Mouse (Mus musculus) liver, embryonic 11.5 days (tissue): ENCODE measurements around the gene Nckipsd. TPM values are rescaled to one million over a fixed set of nuclear protein-coding genes. Genes with fewer than 3 reads are reported as not detected.

Experiments used
- ATAC-seq: fragments of 200-750 bp; cut with Nextera tagmentation; replicated peaks from 2 replicates; pipeline ENCODE4 v1.8.0; 2017; ENCODE audit warnings: moderate number of reproducible peaks, mild to moderate bottlenecking, moderate TSS enrichment, moderate library complexity; ENCODE audit not compliant: low FRiP score
- DNase-seq: peaks from one replicate; pipeline ENCODE4 v3.0.0-alpha.2; 2017; ENCODE audit warnings: low spot score
- H3K27ac ChIP-seq: fragments of 300-500 bp; sonication (generic); 2 replicates; pipeline ENCODE4 v1.5.1; 2014; ENCODE audit warnings: mild to moderate bottlenecking, low read depth, low read length, control low read depth
- H3K27me3 ChIP-seq: fragments of 300-500 bp; sonication (generic); replicated peaks from 2 replicates; pipeline ENCODE4 v1.6.1; 2014; ENCODE audit warnings: low read length, mixed read lengths; ENCODE audit not compliant: control insufficient read depth, insufficient read depth
- H3K36me3 ChIP-seq: fragments of 300-500 bp; sonication (generic); 2 replicates; pipeline ENCODE4 v1.6.1; 2014; ENCODE audit warnings: mild to moderate bottlenecking, low read length, moderate library complexity, mixed read lengths; ENCODE audit not compliant: control insufficient read depth, insufficient read depth
- H3K4me1 ChIP-seq: fragments of 300-500 bp; sonication (generic); replicated peaks from 2 replicates; pipeline ENCODE4 v1.6.1; 2014; ENCODE audit warnings: low read length, mixed read lengths; ENCODE audit not compliant: control insufficient read depth, insufficient read depth
- H3K4me2 ChIP-seq: fragments of 300-500 bp; sonication (generic); 2 replicates; pipeline ENCODE4 v1.6.1; 2014; ENCODE audit warnings: mild to moderate bottlenecking, control low read depth, moderate library complexity
- H3K4me3 ChIP-seq: fragments of 300-500 bp; sonication (generic); 2 replicates; pipeline ENCODE4 v1.5.1; 2014; ENCODE audit warnings: low read depth, low read length, control low read depth
- H3K9ac ChIP-seq: fragments of 300-500 bp; sonication (generic); 2 replicates; pipeline ENCODE4 v1.6.1; 2014; ENCODE audit warnings: low read depth, low read length, control low read depth
- H3K9me3 ChIP-seq: fragments of 300-500 bp; sonication (generic); 2 replicates; pipeline ENCODE4 v1.6.1; 2016; ENCODE audit warnings: low read length, inconsistent platforms, mixed read lengths; ENCODE audit not compliant: control insufficient read depth
- WGBS: fragments of 180-500 bp; shearing (Covaris S2); extraction: QIAGEN DNeasy Blood & Tissue Kit; methylation state at CpG from one replicate; pipeline ENCODE4 v1.1.7; 2014; 5-methylcytosine and 5-hydroxymethylcytosine counted together
- polyA plus RNA-seq: library from polyadenylated mRNA; unstranded; fragments of >200 nt; fragmentation: Nextera tagmentation; extraction: Ambion mirVana; gene quantifications from 2 replicates; pipeline ENCODE4 v1.2.1, GENCODE M21; 2014

Nckipsd gene
- polyA plus RNA-seq = 8.8 and 16.2 TPM in 2 replicates

DNA sequence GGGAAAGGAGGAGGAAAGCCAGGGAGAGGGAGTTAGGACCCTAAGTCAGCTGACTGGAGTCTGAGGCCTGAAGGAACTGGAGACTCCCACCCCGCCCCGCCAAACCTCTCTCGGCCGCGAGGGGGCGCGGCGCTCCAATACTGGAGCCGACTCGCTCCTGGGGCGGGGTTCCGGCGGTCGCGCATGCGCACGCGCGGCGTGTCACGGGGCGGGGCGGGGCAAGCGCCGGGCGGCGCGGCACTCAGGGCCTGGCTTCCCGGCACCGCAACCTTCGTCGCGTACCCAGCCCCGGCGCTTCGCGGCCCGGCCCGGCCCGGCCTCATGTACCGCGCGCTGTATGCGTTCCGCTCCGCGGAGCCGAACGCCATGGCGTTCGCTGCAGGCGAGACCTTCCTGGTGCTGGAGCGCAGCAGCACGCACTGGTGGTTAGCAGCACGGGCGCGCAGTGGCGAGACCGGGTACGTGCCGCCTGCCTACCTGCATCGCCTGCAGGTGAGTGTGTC is at the start of gene Nckipsd:
Gene Nckipsd, plus strand, starts transcription at position 206 of the 503 bp plus-strand sequence.
- peak within 1 kb of the TSS; percentile 91 for H3K4me2 ChIP-seq
- peak within 1 kb of the TSS; percentile 84 for H3K27ac ChIP-seq
- WGBS = under 1% methylated on average over 62 of the region's 62 CpGs
- H3K4me1 ChIP-seq = peaks cover 39% of the 10 kb centered on the region
- peak within 1 kb of the TSS; percentile 76 for H3K4me3 ChIP-seq
- peak within 1 kb of the TSS; percentile 90 for H3K9ac ChIP-seq
- DNase-seq (peak; percentile 91), ATAC-seq (peak; percentile 84)
- H3K9me3 ChIP-seq = no peaks in the 10 kb centered on the region
- no peaks in the 10 kb centered on the region for H3K27me3 ChIP-seq
- H3K36me3 ChIP-seq = peaks cover 24% of the 10 kb centered on the region

DNA sequence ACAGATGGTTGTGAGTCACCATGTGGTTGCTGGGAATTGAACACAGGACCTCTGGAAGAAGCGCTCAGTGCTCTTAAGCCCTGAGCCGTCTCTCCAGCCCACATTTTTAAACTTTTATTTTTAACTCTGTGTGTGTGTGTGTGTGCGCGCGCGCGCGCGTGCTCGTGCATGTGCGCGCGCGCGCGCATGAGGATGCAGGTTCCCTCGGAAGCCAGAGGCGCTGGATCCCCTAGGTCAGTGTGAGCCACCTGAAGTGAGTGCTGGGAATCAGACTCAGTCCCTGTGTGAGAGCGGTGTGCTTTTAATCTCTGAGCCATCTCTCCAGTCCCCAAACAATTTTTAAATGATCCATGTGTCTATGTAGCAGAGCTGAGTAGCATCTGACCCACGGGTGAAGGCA is 49.0 kb upstream of the Nckipsd start:
- Histone ChIP-seq H3K4me3 (no peak overlapping the region), H3K27ac (no peak overlapping the region), H3K9me3 (0 out of 2 replicates have a peak, but pooled peaks cover 3% of the 10 kb centered on the region), H3K27me3 (no peaks in the 10 kb centered on the region), H3K9ac (no peak overlapping the region), H3K4me1 (no peaks in the 10 kb centered on the region), H3K4me2 (no peak overlapping the region), H3K36me3 (no peaks in the 10 kb centered on the region)
- ATAC-seq (no peak), DNase-seq (no peak)
- WGBS = 93% methylated on average over 20 of the region's 20 CpGs

DNA sequence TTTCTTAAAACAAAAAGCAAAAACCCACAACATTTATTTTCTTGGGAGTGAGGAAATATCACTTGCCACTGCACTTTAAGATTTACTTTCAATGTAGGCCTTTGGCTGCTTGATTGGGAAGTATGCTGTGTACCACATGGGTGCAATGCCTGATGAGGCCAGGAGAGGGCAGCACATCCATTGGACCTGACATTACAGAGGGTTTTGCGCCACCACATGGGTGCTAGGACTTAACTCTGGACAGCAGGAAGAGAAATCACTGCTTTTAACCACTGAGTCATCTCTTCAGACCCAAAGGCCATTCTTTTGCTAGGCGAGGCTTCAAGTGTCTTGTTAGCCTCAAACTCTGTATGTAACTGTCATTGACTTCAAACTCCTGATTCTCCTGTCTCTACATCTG is 48.4 kb upstream of the Nckipsd start:
- no peak for ATAC-seq
- H3K36me3 ChIP-seq = no peaks in the 10 kb centered on the region
- no peak overlapping the region for H3K27ac ChIP-seq
- no peak overlapping the region for H3K4me2 ChIP-seq
- 0 out of 2 replicates have a peak, but pooled peaks cover 1% of the 10 kb centered on the region for H3K4me1 ChIP-seq
- 0 out of 2 replicates have a peak, but pooled peaks cover 3% of the 10 kb centered on the region for H3K9me3 ChIP-seq
- H3K9ac ChIP-seq = no peak overlapping the region
- H3K27me3 ChIP-seq = no peaks in the 10 kb centered on the region
- WGBS = 60% methylated on average over 2 of the region's 2 CpGs
- H3K4me3 ChIP-seq = no peak overlapping the region
- DNase-seq = peak; percentile 46

DNA sequence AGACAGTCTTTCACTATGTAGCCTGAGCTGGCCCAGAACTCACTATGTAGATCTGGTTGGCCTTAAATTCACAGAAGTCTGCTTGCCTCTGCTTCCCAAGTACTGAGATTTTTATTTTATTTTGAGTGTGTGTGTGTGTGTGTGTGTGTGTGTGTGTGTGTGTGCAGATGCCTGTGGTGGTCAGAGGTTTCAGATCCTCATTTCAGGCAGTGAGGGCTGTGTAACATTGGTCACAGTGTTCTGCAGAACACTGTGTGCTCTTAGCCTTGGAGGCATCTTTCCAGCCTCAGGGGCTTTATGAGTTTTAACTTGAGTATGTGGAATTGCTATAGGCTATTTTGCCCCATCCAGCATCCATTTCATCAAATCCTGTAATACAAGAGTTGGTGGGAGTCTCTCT is 46.6 kb upstream of the Nckipsd start:
- ATAC-seq (no peak), DNase-seq (no peak)
- Histone ChIP-seq H3K27me3 (no peaks in the 10 kb centered on the region), H3K4me3 (no peak overlapping the region), H3K27ac (no peak overlapping the region), H3K9ac (no peak overlapping the region), H3K9me3 (0 out of 2 replicates have a peak, but pooled peaks cover 3% of the 10 kb centered on the region), H3K4me1 (0 out of 2 replicates have a peak, but pooled peaks cover 5% of the 10 kb centered on the region), H3K36me3 (no peaks in the 10 kb centered on the region), H3K4me2 (no peak overlapping the region)

DNA sequence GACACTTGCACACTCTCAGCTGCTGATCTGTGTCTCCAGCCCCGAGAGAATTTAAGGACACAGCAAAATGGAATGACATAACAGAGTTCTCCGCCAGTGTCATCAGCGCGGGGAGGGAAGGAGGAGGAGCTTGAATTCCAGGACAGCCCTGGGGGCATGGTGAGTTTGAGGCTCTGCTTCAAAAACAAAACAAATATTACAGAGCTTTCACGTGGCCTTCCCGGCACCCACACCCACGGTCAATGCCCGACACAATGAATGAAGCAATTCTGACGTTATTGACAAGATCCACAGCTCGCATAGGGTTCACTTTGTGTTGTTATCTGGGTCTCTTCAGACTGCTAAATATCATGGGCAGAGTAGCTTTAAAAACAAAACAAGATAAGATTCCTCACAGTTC is 43.2 kb upstream of the Nckipsd start:
- Histone ChIP-seq H3K4me1 (0 out of 2 replicates have a peak, but pooled peaks cover 5% of the 10 kb centered on the region), H3K4me3 (no peak overlapping the region), H3K27ac (no peak overlapping the region), H3K9me3 (no peaks in the 10 kb centered on the region), H3K36me3 (no peaks in the 10 kb centered on the region), H3K9ac (no peak overlapping the region), H3K27me3 (no peaks in the 10 kb centered on the region), H3K4me2 (no peak overlapping the region)
- DNase-seq (no peak), ATAC-seq (no peak)
- WGBS = 58% methylated on average over 10 of the region's 10 CpGs

DNA sequence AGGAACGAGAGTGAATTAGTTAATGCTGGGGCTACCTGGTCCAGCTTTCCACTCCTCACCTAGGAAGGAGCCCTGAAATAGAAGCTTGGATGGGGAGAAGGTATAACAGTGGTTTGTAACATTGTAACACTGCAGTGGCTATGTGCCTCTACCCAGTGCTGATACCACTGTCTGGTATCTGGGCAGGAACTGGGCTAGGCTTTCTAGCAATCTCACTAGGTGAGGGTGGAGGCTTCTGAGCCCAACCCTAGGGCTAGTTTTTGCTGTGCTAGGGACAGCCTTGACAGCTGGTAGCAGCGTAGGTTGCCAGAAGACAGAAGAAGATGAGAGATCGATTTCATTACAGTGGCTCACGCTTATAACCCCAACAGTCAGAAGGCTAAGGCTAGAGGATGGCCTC is 31.6 kb upstream of the Nckipsd start:
- no peak overlapping the region for H3K4me2 ChIP-seq
- WGBS = 80% methylated on average over 4 of the region's 4 CpGs
- peak; percentile 43 for ATAC-seq

DNA sequence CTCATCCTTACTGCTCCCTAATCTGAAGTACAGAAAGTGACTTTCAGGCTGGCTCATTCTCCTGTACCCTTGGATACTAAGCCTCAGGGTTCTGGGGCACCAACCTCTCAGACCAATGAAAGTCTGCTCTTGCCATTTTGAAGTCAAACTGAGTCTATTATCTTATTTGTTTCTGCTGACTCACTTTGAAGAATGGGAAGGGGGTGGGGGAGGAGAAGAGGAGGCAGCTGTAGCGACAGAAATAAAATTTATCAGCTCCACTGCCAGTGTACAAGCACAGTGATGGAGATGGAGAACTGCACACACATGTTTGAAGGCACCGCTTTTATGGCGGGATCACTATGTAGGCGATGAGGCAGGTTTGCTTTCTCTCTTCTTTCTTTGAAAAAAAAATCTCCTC is 30.9 kb upstream of the Nckipsd start:
- H3K9ac ChIP-seq = no peak overlapping the region
- ATAC-seq (no peak), DNase-seq (no peak)
- peaks cover 8% of the 10 kb centered on the region for H3K4me1 ChIP-seq
- no peak overlapping the region; the same call in 1 of the 2 replicates for H3K4me2 ChIP-seq
- H3K36me3 ChIP-seq = no peaks in the 10 kb centered on the region
- no peaks in the 10 kb centered on the region for H3K27me3 ChIP-seq
- H3K4me3 ChIP-seq = no peak overlapping the region
- 70% methylated on average over 4 of the region's 4 CpGs for WGBS
- no peak overlapping the region for H3K27ac ChIP-seq
- 0 out of 2 replicates have a peak, but pooled peaks cover 3% of the 10 kb centered on the region for H3K9me3 ChIP-seq

More for the DNA sequence above, 31.6 kb upstream of the Nckipsd start:
- H3K9ac ChIP-seq = no peak overlapping the region
- no peak overlapping the region for H3K4me3 ChIP-seq
- H3K4me1 ChIP-seq = peaks cover 4% of the 10 kb centered on the region
- H3K27ac ChIP-seq = no peak overlapping the region
- no peaks in the 10 kb centered on the region; the same call in 1 of the 2 replicates for H3K27me3 ChIP-seq
- no peaks in the 10 kb centered on the region for H3K36me3 ChIP-seq
- no peak for DNase-seq
- H3K9me3 ChIP-seq = 0 out of 2 replicates have a peak, but pooled peaks cover 3% of the 10 kb centered on the region

DNA sequence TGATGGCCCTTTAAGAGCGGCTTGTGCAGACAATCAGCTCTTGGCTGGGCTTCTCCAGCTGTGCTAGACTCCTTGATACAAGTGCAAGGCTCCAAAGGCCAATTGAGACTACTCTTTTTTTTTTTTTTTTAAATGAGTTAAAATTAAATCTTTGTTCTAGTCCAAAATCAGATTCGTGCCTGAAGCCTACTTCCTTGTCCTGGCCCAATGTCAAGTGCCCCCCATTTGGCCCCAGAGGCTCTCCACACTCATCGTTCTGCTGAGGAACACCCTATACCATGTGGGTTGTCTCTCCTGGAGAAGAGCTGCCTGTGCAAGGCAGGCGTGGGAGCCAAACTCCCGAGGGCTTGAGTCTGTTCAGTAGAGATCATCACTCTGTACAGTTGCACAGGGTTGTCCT is 27.2 kb upstream of the Nckipsd start:
- peaks cover 25% of the 10 kb centered on the region for H3K4me1 ChIP-seq
- H3K36me3 ChIP-seq = no peaks in the 10 kb centered on the region
- H3K9me3 ChIP-seq = no peaks in the 10 kb centered on the region
- DNase-seq (no peak), ATAC-seq (no peak)
- no peak overlapping the region for H3K4me2 ChIP-seq
- H3K27me3 ChIP-seq = no peaks in the 10 kb centered on the region
- whole genome bisulfite sequencing = 65% methylated on average over 5 of the region's 5 CpGs
- no peak overlapping the region for H3K4me3 ChIP-seq
- H3K9ac ChIP-seq = no peak overlapping the region
- no peak overlapping the region for H3K27ac ChIP-seq

DNA sequence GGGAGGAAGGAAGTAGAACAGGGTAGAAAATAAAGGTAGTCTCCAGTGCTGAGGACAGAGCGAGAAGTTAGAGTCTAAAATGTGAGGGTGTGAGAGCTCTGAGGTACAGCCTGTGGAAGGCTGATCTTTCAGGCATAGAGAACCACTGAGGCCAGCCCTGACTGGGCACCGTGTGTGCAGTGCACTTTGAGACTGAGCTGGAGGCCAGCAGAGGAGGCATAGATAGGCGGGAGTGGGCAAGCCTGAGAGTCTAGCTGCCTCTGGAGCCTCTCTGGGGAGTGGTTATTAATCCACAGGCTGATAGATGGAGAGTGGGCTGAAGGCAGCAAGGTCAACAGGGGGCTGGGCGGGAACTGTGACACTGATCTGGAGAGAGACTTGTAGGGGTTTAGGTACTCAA is 26.3 kb upstream of the Nckipsd start:
- Histone ChIP-seq H3K36me3 (no peaks in the 10 kb centered on the region; the same call in 1 of the 2 replicates), H3K9me3 (no peaks in the 10 kb centered on the region), H3K27ac (no peak overlapping the region)

More for the DNA sequence above, 26.3 kb upstream of the Nckipsd start:
- H3K27me3 ChIP-seq = no peaks in the 10 kb centered on the region
- peaks cover 28% of the 10 kb centered on the region for H3K4me1 ChIP-seq
- WGBS = 57% methylated on average over 4 of the region's 4 CpGs
- ATAC-seq (no peak), DNase-seq (no peak)
- H3K9ac ChIP-seq = no peak overlapping the region
- H3K4me2 ChIP-seq = no peak overlapping the region
- no peak overlapping the region for H3K4me3 ChIP-seq
